Mouse (Mus musculus) neural tube, embryonic 10.5 days (tissue): ENCODE results near the gene Arhgef2.

Source experiments
- DNase-seq: peaks from one replicate; pipeline ENCODE4 v3.0.0-alpha.2; 2017; ENCODE audit warnings: low spot score; ENCODE audit errors: extremely low spot score

Gene Arhgef2

GRCm38 (mm10) chr3:88636555-88636986 lies 30.8 kb downstream of the Arhgef2 start:
- no peak for DNase-seq

- no peak for DNase-seq
These were observed 31.4 kb downstream of the Arhgef2 start for GRCm38 (mm10) chr3:88637134-88637533.

- DNase-seq = no peak
These were observed 33.5 kb downstream of the Arhgef2 start for GRCm38 (mm10) chr3:88639239-88639638.

GRCm38 (mm10) chr3:88640676-88641075 lies 34.9 kb downstream of the Arhgef2 start:
- peak; percentile 49 for DNase-seq

- no peak for DNase-seq
These were observed 37.3 kb downstream of the Arhgef2 start for GRCm38 (mm10) chr3:88643078-88643477.

GRCm38 (mm10) chr3:88645937-88646336 lies 40.2 kb downstream of the Arhgef2 start:
- DNase-seq = no peak

GRCm38 (mm10) chr3:88646426-88646995 lies 40.7 kb downstream of the Arhgef2 start:
- DNase-seq = no peak

GRCm38 (mm10) chr3:88647076-88647475 lies 41.3 kb downstream of the Arhgef2 start:
- no peak for DNase-seq

- DNase-seq = no peak
These were observed 42.1 kb downstream of the Arhgef2 start for GRCm38 (mm10) chr3:88647779-88648413.

GRCm38 (mm10) chr3:88648452-88649168 lies 42.8 kb downstream of the Arhgef2 start:
- no peak for DNase-seq

- DNase-seq = no peak
These were observed 43.4 kb downstream of the Arhgef2 start for GRCm38 (mm10) chr3:88649186-88649585.

GRCm38 (mm10) chr3:88649967-88650366 lies 44.2 kb downstream of the Arhgef2 start:
- no peak for DNase-seq

GRCm38 (mm10) chr3:88650713-88651504 lies 45.1 kb downstream of the Arhgef2 start:
- no peak for DNase-seq

- no peak for DNase-seq
These were observed 46.2 kb downstream of the Arhgef2 start for GRCm38 (mm10) chr3:88651669-88652618.

GRCm38 (mm10) chr3:88652846-88653515 lies 47.2 kb downstream of the Arhgef2 start, which contains the start of gene Rxfp4:
Gene Rxfp4, minus strand, starts transcription at chr3:88653142.
- DNase-seq = no peak

- no peak for DNase-seq
These were observed 48.0 kb downstream of the Arhgef2 start for GRCm38 (mm10) chr3:88653516-88654370.

- DNase-seq = no peak
These were observed 48.9 kb downstream of the Arhgef2 start for GRCm38 (mm10) chr3:88654621-88655020.

- DNase-seq = no peak
These were observed 49.9 kb downstream of the Arhgef2 start for GRCm38 (mm10) chr3:88655619-88656018.
